Mouse (Mus musculus) embryonic facial prominence, embryonic 13.5 days (tissue): ENCODE data around the gene Limk1. TPM values are rescaled to one million over a fixed set of nuclear protein-coding genes. Genes with fewer than 3 reads are reported as not detected.
A peak's percentile ranks its signal among the peaks of the same experiment; 100 is the strongest.

ENCODE experiments used
- ATAC-seq: fragments of 200-750 bp; cut with Nextera tagmentation; 2 replicates; pipeline ENCODE4 v1.8.0; 2017; ENCODE audit warnings: low read depth; ENCODE audit not compliant: insufficient number of reproducible peaks, insufficient read depth, low FRiP score, low TSS enrichment
- H3K27ac ChIP-seq: fragments of 300-500 bp; sonication (generic); 2 replicates; pipeline ENCODE4 v1.5.1; 2015; ENCODE audit warnings: moderate library complexity, mild to moderate bottlenecking, inconsistent platforms
- H3K27me3 ChIP-seq: fragments of 300-500 bp; sonication (generic); 2 replicates; pipeline ENCODE4 v1.6.1; 2015; ENCODE audit warnings: mild to moderate bottlenecking, inconsistent platforms
- H3K36me3 ChIP-seq: fragments of 300-500 bp; sonication (generic); 2 replicates; pipeline ENCODE4 v1.6.1; 2015; ENCODE audit warnings: mild to moderate bottlenecking, inconsistent platforms
- H3K4me1 ChIP-seq: fragments of 300-500 bp; sonication (generic); 2 replicates; pipeline ENCODE4 v1.6.1; 2015; ENCODE audit warnings: inconsistent platforms
- H3K4me2 ChIP-seq: fragments of 300-500 bp; sonication (generic); 2 replicates; pipeline ENCODE4 v1.6.1; 2015; ENCODE audit warnings: moderate library complexity, mild to moderate bottlenecking, inconsistent platforms
- H3K4me3 ChIP-seq: fragments of 300-500 bp; sonication (generic); 2 replicates; pipeline ENCODE4 v1.5.1; 2015; ENCODE audit warnings: mild to moderate bottlenecking, inconsistent platforms
- H3K9ac ChIP-seq: fragments of 300-500 bp; sonication (generic); 2 replicates; pipeline ENCODE4 v1.6.1; 2015; ENCODE audit warnings: mild to moderate bottlenecking, inconsistent platforms
- H3K9me3 ChIP-seq: fragments of 300-500 bp; sonication (generic); 2 replicates; pipeline ENCODE4 v1.6.1; 2016; ENCODE audit warnings: inconsistent platforms
- WGBS: fragments of 180-500 bp; shearing (Covaris S2); methylation state at CpG from one replicate; pipeline ENCODE4 v1.1.7; 2015; ENCODE audit warnings: mixed read lengths; 5-methylcytosine and 5-hydroxymethylcytosine counted together
- polyA plus RNA-seq: library from polyadenylated mRNA; unstranded; fragments of >200 nt; fragmentation: Nextera tagmentation; extraction: Ambion mirVana; gene quantifications from 2 replicates; pipeline ENCODE4 v1.2.1, GENCODE M21; 2015

The Limk1 gene
- polyA plus RNA-seq, 1 experiment from 2014 or later, result 11.6 TPM

DNA sequence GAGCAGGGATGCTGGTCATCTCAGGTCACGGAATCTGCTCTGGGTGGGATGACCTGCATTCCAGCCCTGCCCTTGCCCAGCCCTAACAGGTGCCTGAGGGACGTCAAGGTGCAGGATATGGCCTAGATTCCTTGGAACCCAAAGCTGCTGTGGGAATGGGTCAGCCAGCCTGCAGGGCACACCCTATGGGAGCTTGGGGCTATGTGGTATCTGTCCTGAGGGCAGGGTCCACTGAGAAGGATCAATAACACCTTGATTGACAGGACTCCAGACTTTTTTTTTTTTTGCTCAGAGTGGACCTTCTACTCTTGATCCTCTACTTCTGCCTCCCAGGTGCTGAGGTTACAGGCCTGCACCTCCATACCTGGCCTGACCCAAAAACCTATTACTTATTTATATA, 41.0 kb downstream of the Limk1 start:
- 71% methylated on average over 2 of the region's 2 CpGs for WGBS
- no peaks in the 10 kb centered on the region for H3K4me1 ChIP-seq
- no peak for ATAC-seq

GRCm38 (mm10) chr5:134646461-134646860, 41.9 kb downstream of the Limk1 start:
- no peak overlapping the region for H3K27ac ChIP-seq
- H3K4me2 ChIP-seq, result no peak overlapping the region
- ATAC-seq, result no peak
- no peak overlapping the region for H3K4me3 ChIP-seq
- H3K4me1 ChIP-seq, result no peaks in the 10 kb centered on the region
- no peaks in the 10 kb centered on the region for H3K27me3 ChIP-seq
- 76% methylated on average over 4 of the region's 4 CpGs for WGBS
- H3K36me3 ChIP-seq, result no peaks in the 10 kb centered on the region
- no peaks in the 10 kb centered on the region; the same call in 1 of the 2 replicates for H3K9me3 ChIP-seq
- no peak overlapping the region for H3K9ac ChIP-seq

More for the DNA sequence above, 41.0 kb downstream of the Limk1 start:
- Histone ChIP-seq H3K4me2 (no peak overlapping the region), H3K27me3 (no peaks in the 10 kb centered on the region), H3K4me3 (no peak overlapping the region), H3K36me3 (no peaks in the 10 kb centered on the region), H3K9ac (no peak overlapping the region), H3K9me3 (no peaks in the 10 kb centered on the region; the same call in 1 of the 2 replicates), H3K27ac (no peak overlapping the region)

DNA sequence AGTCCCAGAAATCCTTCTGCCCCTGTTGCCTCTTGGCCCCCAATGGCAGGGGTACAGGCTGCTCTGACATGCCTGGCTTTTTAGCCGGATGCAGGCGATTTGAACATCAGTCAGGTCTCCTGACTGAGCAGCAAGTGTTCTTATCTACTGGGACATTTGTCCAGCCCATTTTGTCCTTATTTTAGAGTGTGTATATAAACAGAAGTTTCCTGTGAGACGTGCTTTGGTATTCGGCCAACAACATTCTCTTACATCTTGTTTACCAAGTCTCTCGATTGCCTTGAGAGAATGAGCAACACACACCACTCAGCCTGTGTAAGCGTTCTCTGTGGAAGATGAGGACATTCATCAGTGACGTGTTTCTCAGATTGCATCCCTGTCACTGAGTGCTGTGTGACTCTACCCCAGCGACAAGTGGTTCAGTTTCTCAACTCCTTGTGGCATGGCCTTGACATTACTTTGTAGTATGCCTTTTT, 43.7 kb downstream of the Limk1 start:
- Histone ChIP-seq H3K9me3 (no peaks in the 10 kb centered on the region), H3K27me3 (no peaks in the 10 kb centered on the region), H3K36me3 (no peaks in the 10 kb centered on the region), H3K4me1 (0 out of 2 replicates have a peak, but pooled peaks cover 2% of the 10 kb centered on the region), H3K27ac (no peak overlapping the region), H3K4me2 (no peak overlapping the region), H3K9ac (no peak overlapping the region), H3K4me3 (no peak overlapping the region)
- WGBS, result 74% methylated on average over 8 of the region's 8 CpGs
- ATAC-seq, result no peak

DNA sequence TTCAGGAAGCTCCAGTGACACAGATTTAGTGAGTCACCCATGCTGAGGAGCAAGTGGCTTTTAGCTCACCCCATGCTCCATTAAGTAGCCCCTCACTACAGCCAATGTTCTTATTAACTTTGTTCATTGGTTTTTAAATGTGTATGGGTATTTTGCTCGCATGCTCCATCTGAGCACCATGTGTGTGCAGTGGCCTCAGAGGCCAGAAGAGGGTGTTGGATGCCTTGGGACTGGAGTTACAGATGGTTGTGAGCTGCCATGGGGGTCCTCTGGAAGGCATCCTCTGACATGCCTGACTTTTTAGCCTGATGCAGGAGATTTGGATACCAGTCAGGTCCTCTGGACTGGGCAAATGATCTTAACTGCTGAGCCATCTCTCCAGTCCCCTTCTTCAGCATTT, 44.3 kb downstream of the Limk1 start:
- WGBS, result 75% methylated on average over 1 of the region's 1 CpGs
- no peak overlapping the region for H3K4me2 ChIP-seq
- no peaks in the 10 kb centered on the region for H3K9me3 ChIP-seq
- no peak for ATAC-seq
- 0 out of 2 replicates have a peak, but pooled peaks cover 4% of the 10 kb centered on the region for H3K4me1 ChIP-seq
- no peaks in the 10 kb centered on the region for H3K36me3 ChIP-seq
- no peak overlapping the region for H3K4me3 ChIP-seq
- H3K27me3 ChIP-seq, result no peaks in the 10 kb centered on the region
- no peak overlapping the region for H3K27ac ChIP-seq
- no peak overlapping the region for H3K9ac ChIP-seq

GRCm38 (mm10) chr5:134640371-134640770, 48.0 kb downstream of the Limk1 start:
- Histone ChIP-seq H3K27ac (no peak overlapping the region), H3K4me2 (no peak overlapping the region), H3K27me3 (no peaks in the 10 kb centered on the region), H3K36me3 (peaks cover 17% of the 10 kb centered on the region), H3K9me3 (no peaks in the 10 kb centered on the region), H3K4me1 (peaks cover 16% of the 10 kb centered on the region), H3K9ac (no peak overlapping the region), H3K4me3 (no peak overlapping the region)
- ATAC-seq, result no peak
- 89% methylated on average over 3 of the region's 3 CpGs for WGBS

DNA sequence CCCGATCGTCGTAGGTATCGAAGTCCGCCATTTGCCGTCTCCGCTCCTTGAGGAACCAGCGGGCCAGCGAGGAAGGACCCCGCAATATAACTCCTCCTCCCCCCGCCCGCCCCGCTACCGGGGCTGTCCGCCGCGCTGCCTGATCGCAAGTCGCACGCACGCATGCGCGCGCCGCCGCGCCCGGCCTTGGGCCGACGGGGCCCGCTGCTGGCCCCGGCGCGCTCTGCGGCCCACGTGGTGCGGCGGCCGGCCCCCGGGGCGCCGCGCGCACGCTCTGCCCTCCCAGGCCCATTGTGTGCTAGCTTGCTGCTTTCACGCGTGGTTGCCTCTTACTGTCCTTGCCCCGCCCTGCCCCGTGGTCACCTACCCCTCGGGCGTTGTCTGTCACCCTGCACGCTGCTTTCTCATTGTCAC, 49.1 kb downstream of the Limk1 start, which contains the start of gene Eif4h:
TSS of gene Eif4h (minus strand) at position 222 of the 414 bp plus-strand sequence.
- H3K9ac ChIP-seq, result peak within 1 kb of the TSS; percentile 100
- peak within 1 kb of the TSS; percentile 99 for H3K4me3 ChIP-seq
- peak within 1 kb of the TSS; percentile 80 for H3K4me2 ChIP-seq
- H3K27me3 ChIP-seq, result no peaks in the 10 kb centered on the region
- H3K9me3 ChIP-seq, result no peaks in the 10 kb centered on the region
- peaks cover 16% of the 10 kb centered on the region for H3K4me1 ChIP-seq
- peak; percentile 85 for ATAC-seq
- peak within 1 kb of the TSS; percentile 96 for H3K27ac ChIP-seq
- H3K36me3 ChIP-seq, result peaks cover 26% of the 10 kb centered on the region
- under 1% methylated on average over 34 of the region's 52 CpGs for WGBS

DNA sequence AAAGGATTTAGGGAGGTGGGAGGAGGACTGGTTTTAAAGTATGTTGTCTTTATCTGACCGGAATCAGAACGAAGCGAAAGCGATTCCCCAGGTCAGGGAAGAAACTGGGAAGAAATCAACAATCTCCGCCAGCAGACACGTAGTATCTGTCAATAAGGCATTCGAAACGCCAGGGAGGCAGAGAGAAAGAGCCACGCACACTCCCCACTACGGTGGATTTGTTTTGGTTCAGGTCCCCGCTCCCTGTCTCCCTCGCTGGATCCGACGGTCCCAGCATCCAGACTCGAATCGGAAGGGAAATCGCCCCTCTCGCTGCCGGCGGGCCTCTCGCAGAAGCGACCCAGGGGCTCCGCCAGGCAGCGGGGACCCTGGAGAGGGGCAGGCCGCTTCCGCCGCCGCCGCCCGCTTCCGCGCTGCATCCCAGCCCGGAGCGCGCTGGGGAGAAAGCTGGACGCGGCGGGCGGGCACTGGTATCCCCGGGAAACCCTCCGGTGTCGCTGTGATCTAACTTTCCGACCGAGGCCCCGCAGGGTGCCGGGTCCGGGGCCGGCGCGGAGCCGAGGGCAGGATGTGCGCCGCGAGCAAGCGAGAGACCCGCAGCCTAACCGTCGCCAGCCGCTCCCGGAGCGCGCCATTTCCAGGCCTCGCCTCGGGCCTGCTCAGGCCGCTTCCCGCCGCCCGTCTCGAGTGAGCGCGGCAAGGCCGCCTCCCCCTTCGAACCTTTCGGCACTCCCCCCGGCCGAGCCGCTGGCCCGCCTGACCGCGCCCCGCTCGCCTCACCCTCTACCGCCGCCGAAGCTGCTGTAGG, 49.7 kb downstream of the Limk1 start:
- H3K9me3 ChIP-seq, result no peaks in the 10 kb centered on the region
- WGBS, result under 1% methylated on average over 69 of the region's 85 CpGs
- peak overlapping the region; percentile 96 for H3K27ac ChIP-seq
- peaks cover 30% of the 10 kb centered on the region for H3K36me3 ChIP-seq
- H3K9ac ChIP-seq, result peak overlapping the region; percentile 100
- H3K4me2 ChIP-seq, result peak overlapping the region; percentile 80
- peak overlapping the region; percentile 99 for H3K4me3 ChIP-seq
- peaks cover 16% of the 10 kb centered on the region for H3K4me1 ChIP-seq
- ATAC-seq, result peak; percentile 11; the same call in 1 of the 2 replicates
- no peaks in the 10 kb centered on the region for H3K27me3 ChIP-seq

GRCm38 (mm10) chr5:134637820-134638367, 50.5 kb downstream of the Limk1 start:
- WGBS, result 26% methylated on average over 5 of the region's 5 CpGs
- H3K4me2 ChIP-seq, result peak overlapping the region; percentile 80

GRCm38 (mm10) chr5:134632841-134633240, 55.6 kb downstream of the Limk1 start:
- ATAC-seq, result no peak
- no peak overlapping the region for H3K4me2 ChIP-seq
- peaks cover 82% of the 10 kb centered on the region for H3K36me3 ChIP-seq
- H3K9me3 ChIP-seq, result no peaks in the 10 kb centered on the region
- H3K27me3 ChIP-seq, result no peaks in the 10 kb centered on the region
- peaks cover 13% of the 10 kb centered on the region for H3K4me1 ChIP-seq
- H3K9ac ChIP-seq, result no peak overlapping the region
- WGBS, result 61% methylated on average over 2 of the region's 2 CpGs
- no peak overlapping the region for H3K27ac ChIP-seq
- no peak overlapping the region for H3K4me3 ChIP-seq

More at GRCm38 (mm10) chr5:134637820-134638367, 50.5 kb downstream of the Limk1 start:
- H3K4me1 ChIP-seq, result peaks cover 16% of the 10 kb centered on the region
- no peaks in the 10 kb centered on the region for H3K27me3 ChIP-seq
- no peak for ATAC-seq
- peak overlapping the region; percentile 99 for H3K4me3 ChIP-seq
- peak overlapping the region; percentile 100 for H3K9ac ChIP-seq
- peak overlapping the region; percentile 96 for H3K27ac ChIP-seq
- no peaks in the 10 kb centered on the region for H3K9me3 ChIP-seq
- H3K36me3 ChIP-seq, result peaks cover 37% of the 10 kb centered on the region

GRCm38 (mm10) chr5:134630835-134631234, 57.6 kb downstream of the Limk1 start:
- no peaks in the 10 kb centered on the region for H3K9me3 ChIP-seq
- no peak overlapping the region for H3K4me2 ChIP-seq
- no peaks in the 10 kb centered on the region for H3K27me3 ChIP-seq
- no peak overlapping the region for H3K4me3 ChIP-seq
- H3K4me1 ChIP-seq, result 0 out of 2 replicates have a peak, but pooled peaks cover 2% of the 10 kb centered on the region
- no peak overlapping the region for H3K9ac ChIP-seq
- H3K36me3 ChIP-seq, result peaks cover 90% of the 10 kb centered on the region
- no peak for ATAC-seq
- H3K27ac ChIP-seq, result no peak overlapping the region

GRCm38 (mm10) chr5:134629508-134629907, 58.9 kb downstream of the Limk1 start:
- no peak for ATAC-seq
- Histone ChIP-seq H3K27ac (no peak overlapping the region), H3K36me3 (peaks cover 91% of the 10 kb centered on the region)

More at GRCm38 (mm10) chr5:134629508-134629907, 58.9 kb downstream of the Limk1 start:
- WGBS, result 82% methylated on average over 4 of the region's 4 CpGs
- Histone ChIP-seq H3K4me2 (no peak overlapping the region), H3K4me3 (no peak overlapping the region), H3K27me3 (no peaks in the 10 kb centered on the region), H3K9ac (no peak overlapping the region), H3K4me1 (0 out of 2 replicates have a peak, but pooled peaks cover 2% of the 10 kb centered on the region), H3K9me3 (no peaks in the 10 kb centered on the region)
